Mouse (Mus musculus) ES-Bruce4 (cell line): ENCODE measurements around the gene Rasgef1b. TPM values are rescaled to one million over a fixed set of nuclear protein-coding genes. Genes with fewer than 3 reads are reported as not detected.

Experiments
- H3K27ac ChIP-seq: 2 replicates; pipeline ENCODE4 v1.5.1; 2012; ENCODE audit warnings: low read length, inconsistent platforms; ENCODE audit not compliant: insufficient read depth
- H3K27me3 ChIP-seq: 2 replicates; pipeline ENCODE4 v1.6.1; 2012; ENCODE audit warnings: mild to moderate bottlenecking, low read length, inconsistent platforms; ENCODE audit not compliant: control insufficient read depth, poor library complexity, insufficient read depth, severe bottlenecking
- H3K36me3 ChIP-seq: 2 replicates; pipeline ENCODE4 v1.6.1; 2012; ENCODE audit warnings: inconsistent platforms, mild to moderate bottlenecking, low read length, moderate library complexity; ENCODE audit not compliant: control insufficient read depth, poor library complexity, insufficient read depth, severe bottlenecking
- H3K4me1 ChIP-seq: one replicate; pipeline ENCODE4 v1.8.1; 2011; ENCODE audit warnings: low read length; ENCODE audit not compliant: control insufficient read depth, insufficient read depth
- H3K4me3 ChIP-seq: 2 replicates; pipeline ENCODE4 v1.5.1; 2011; ENCODE audit warnings: low read depth, mild to moderate bottlenecking, low read length
- H3K9ac ChIP-seq: 2 replicates; pipeline ENCODE4 v1.6.1; 2012; ENCODE audit warnings: low read depth, mild to moderate bottlenecking, inconsistent platforms; ENCODE audit not compliant: poor library complexity, severe bottlenecking
- H3K9me3 ChIP-seq: replicated peaks from 2 replicates; pipeline ENCODE4 v1.6.1; 2012; ENCODE audit warnings: mild to moderate bottlenecking, low read length, inconsistent platforms; ENCODE audit not compliant: control insufficient read depth, poor library complexity, insufficient read depth, severe bottlenecking
- CTCF ChIP-seq: IDR thresholded peaks from one replicate; pipeline ENCODE4 v1.8.1; 2011; ENCODE audit warnings: low read depth, low read length
- EP300 ChIP-seq: IDR thresholded peaks from 2 replicates; pipeline ENCODE4 v1.6.1; 2011; ENCODE audit warnings: low read depth, low read length; ENCODE audit not compliant: insufficient read depth
- POLR2A ChIP-seq: IDR thresholded peaks from one replicate; pipeline ENCODE4 v1.8.1; 2011; ENCODE audit warnings: low read length; ENCODE audit not compliant: insufficient read depth
- polyA plus RNA-seq: library from polyadenylated mRNA; stranded (reverse); fragments of >200 nt; gene quantifications from 2 replicates; pipeline ENCODE4 v1.2.4, GENCODE M21; 2011; ENCODE audit warnings: low read depth; ENCODE audit not compliant: missing spikeins, insufficient read depth, insufficient read length

The Rasgef1b gene
- polyA plus RNA-seq, 1 experiment: 1.9 TPM

- no peaks in the 10 kb centered on the region; the same call in 1 of the 2 replicates for H3K27me3 ChIP-seq
- no peak overlapping the region for H3K9ac ChIP-seq
- no peak overlapping the region for H3K27ac ChIP-seq
- H3K36me3 ChIP-seq: no peaks in the 10 kb centered on the region
- H3K9me3 ChIP-seq: no peaks in the 10 kb centered on the region
- H3K4me3 ChIP-seq: no peak overlapping the region
- TF ChIP-seq EP300 (no peak), POLR2A (no peak), CTCF (no peak)
- H3K4me1 ChIP-seq: no peaks in the 10 kb centered on the region
These were observed 533.4 kb downstream of the Rasgef1b start for GRCm38 (mm10) chr5:99195436-99195835.

GRCm38 (mm10) chr5:99190941-99191800 is 537.7 kb downstream of the Rasgef1b start:
- Histone ChIP-seq H3K27ac (no peak overlapping the region), H3K9ac (no peak overlapping the region)

GRCm38 (mm10) chr5:99183637-99184036 is 545.2 kb downstream of the Rasgef1b start:
- H3K27ac ChIP-seq: no peak overlapping the region
- no peaks in the 10 kb centered on the region for H3K9me3 ChIP-seq
- H3K27me3 ChIP-seq: no peaks in the 10 kb centered on the region
- H3K4me1 ChIP-seq: no peaks in the 10 kb centered on the region
- no peak overlapping the region for H3K9ac ChIP-seq
- no peaks in the 10 kb centered on the region for H3K36me3 ChIP-seq
- no peak overlapping the region for H3K4me3 ChIP-seq
- no peak for TF ChIP-seq EP300
- TF ChIP-seq POLR2A: no peak
- no peak for TF ChIP-seq CTCF

More at GRCm38 (mm10) chr5:99190941-99191800, 537.7 kb downstream of the Rasgef1b start:
- H3K4me3 ChIP-seq: no peak overlapping the region
- H3K27me3 ChIP-seq: no peaks in the 10 kb centered on the region
- H3K9me3 ChIP-seq: no peaks in the 10 kb centered on the region
- TF ChIP-seq POLR2A (no peak), CTCF (no peak), EP300 (no peak)
- no peaks in the 10 kb centered on the region for H3K4me1 ChIP-seq
- H3K36me3 ChIP-seq: no peaks in the 10 kb centered on the region

- Histone ChIP-seq H3K27me3 (no peaks in the 10 kb centered on the region; the same call in 1 of the 2 replicates), H3K4me1 (no peaks in the 10 kb centered on the region), H3K9ac (no peak overlapping the region), H3K9me3 (no peaks in the 10 kb centered on the region), H3K36me3 (no peaks in the 10 kb centered on the region), H3K4me3 (no peak overlapping the region), H3K27ac (no peak overlapping the region)
- TF ChIP-seq POLR2A (no peak), EP300 (no peak), CTCF (no peak)
These were observed 554.1 kb downstream of the Rasgef1b start for GRCm38 (mm10) chr5:99174608-99175385.

GRCm38 (mm10) chr5:99169836-99170235 is 559.0 kb downstream of the Rasgef1b start:
- no peaks in the 10 kb centered on the region for H3K36me3 ChIP-seq
- H3K27ac ChIP-seq: no peak overlapping the region
- H3K9ac ChIP-seq: no peak overlapping the region
- no peaks in the 10 kb centered on the region for H3K4me1 ChIP-seq
- no peak overlapping the region for H3K4me3 ChIP-seq
- TF ChIP-seq EP300 (no peak), POLR2A (no peak), CTCF (no peak)
- no peaks in the 10 kb centered on the region for H3K9me3 ChIP-seq
- H3K27me3 ChIP-seq: no peaks in the 10 kb centered on the region; the same call in 1 of the 2 replicates
